Mouse (Mus musculus): ENCODE measurements around the gene Nwd2.

The Nwd2 gene

GRCm38 (mm10) chr5:63828380-63829185 lies 179.7 kb downstream of the Nwd2 start:
- DNase-seq (ENCODE audit: low spot score) = no peak

GRCm38 (mm10) chr5:63831054-63831453 lies 182.2 kb downstream of the Nwd2 start:
- no peak for DNase-seq (ENCODE audit: low spot score)

- DNase-seq (ENCODE audit: low spot score) = no peak
Observed at GRCm38 (mm10) chr5:63833955-63834354, 185.1 kb downstream of the Nwd2 start.

GRCm38 (mm10) chr5:63834435-63834834 lies 185.5 kb downstream of the Nwd2 start:
- DNase-seq (ENCODE audit: low spot score) = no peak

GRCm38 (mm10) chr5:63837115-63837514 lies 188.2 kb downstream of the Nwd2 start:
- DNase-seq (ENCODE audit: low spot score) = no peak

- no peak for DNase-seq (ENCODE audit: low spot score)
Observed at GRCm38 (mm10) chr5:63837851-63838250, 188.9 kb downstream of the Nwd2 start.

GRCm38 (mm10) chr5:63839801-63840416 lies 191.0 kb downstream of the Nwd2 start:
- no peak for DNase-seq (ENCODE audit: low spot score)

GRCm38 (mm10) chr5:63847080-63847479 lies 198.2 kb downstream of the Nwd2 start:
- no peak for DNase-seq (ENCODE audit: low spot score)

- DNase-seq (ENCODE audit: low spot score) = no peak
Observed at GRCm38 (mm10) chr5:63847541-63848226, 198.8 kb downstream of the Nwd2 start.

- no peak for DNase-seq (ENCODE audit: low spot score)
Observed at GRCm38 (mm10) chr5:63858901-63859300, 210.0 kb downstream of the Nwd2 start.
